8 mouse cellular contexts compared by ENCODE assay signal in the genomic region with DNA sequence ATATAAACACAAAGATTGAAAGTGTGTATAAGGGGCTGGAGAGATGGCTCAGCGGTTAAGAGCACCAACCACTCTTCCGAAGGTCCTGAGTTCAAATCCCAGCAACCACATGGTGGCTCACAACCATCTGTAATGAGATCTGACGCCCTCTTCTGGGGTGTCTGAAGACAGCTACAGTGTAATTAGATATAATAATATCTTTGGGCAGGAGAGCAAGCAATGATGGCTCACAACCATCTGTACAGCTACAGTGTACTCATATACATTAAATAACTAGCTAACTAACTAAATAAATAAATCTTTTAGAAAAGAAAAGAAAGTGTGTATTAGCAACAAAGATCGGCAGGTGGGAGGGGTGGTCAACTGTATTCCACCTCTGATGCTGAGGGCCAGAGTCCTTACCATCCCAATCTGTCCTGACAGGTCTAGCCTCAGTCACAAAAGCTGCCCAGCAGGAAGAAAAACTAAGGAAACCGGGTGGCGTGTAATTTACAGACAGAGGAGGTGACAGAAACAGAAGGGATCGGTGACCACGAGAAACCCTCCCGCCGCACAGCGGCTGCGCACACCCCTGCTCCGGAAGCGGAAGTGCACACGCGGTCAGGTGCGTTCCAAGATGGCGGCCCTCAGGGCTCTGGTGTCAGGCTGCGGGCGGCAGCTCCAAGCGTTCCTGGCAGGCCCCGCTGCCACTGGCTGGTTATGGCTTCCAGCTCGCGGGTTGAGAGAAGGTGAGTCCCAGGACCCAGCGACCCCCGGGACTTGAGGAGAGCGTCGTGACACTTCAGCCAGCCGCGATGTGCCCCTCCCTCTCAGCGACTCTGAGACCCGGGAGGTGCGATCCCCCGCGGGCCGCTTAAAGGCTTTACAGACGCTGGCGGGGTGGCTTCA. TPM values are rescaled to one million over a fixed set of nuclear protein-coding genes. Genes with fewer than 3 reads are reported as not detected.
DNase-seq lines count a peak whose midpoint lies in the region; ATAC-seq lines count a peak whose summit lies in the region.

Gene Mrps18a, plus strand, starts transcription at position 585 of the 888 bp plus-strand sequence.

- peak within 1 kb of the TSS; percentile 75; the same call in 1 of the 2 replicates for H3K27ac ChIP-seq in hindbrain, embryonic 11.5 days (ENCODE audit: low read depth, low read length)

- ATAC-seq in hindbrain, embryonic 11.5 days (ENCODE audit: low FRiP score), result peak; percentile 93

- no peaks in the 10 kb centered on the region for H3K27me3 ChIP-seq in hindbrain, embryonic 11.5 days (ENCODE audit: control insufficient read depth, insufficient read depth, low read length)

- H3K4me3 ChIP-seq in hindbrain, embryonic 11.5 days (ENCODE audit: low read depth, low read length), result peak within 1 kb of the TSS; percentile 73

- peak within 1 kb of the TSS; percentile 68 for H3K9ac ChIP-seq in hindbrain, embryonic 11.5 days (ENCODE audit: low read depth, low read length)

- H3K4me1 ChIP-seq in hindbrain, embryonic 11.5 days (replicated peaks; ENCODE audit: control insufficient read depth, insufficient read depth, low read length), result no peaks in the 10 kb centered on the region

- H3K9me3 ChIP-seq in hindbrain, embryonic 11.5 days (ENCODE audit: control insufficient read depth, low read length), result no peaks in the 10 kb centered on the region

- DNase-seq in MN1 (ENCODE audit: low spot score), result peak; percentile 93
- DNase-seq in cerebellum, adult 9-10 months, result peak; percentile 82
- DNase-seq in frontal cortex, adult 2 months (ENCODE audit: extremely low spot score in 1 of 2, low spot score in 1 of 2), result peak; percentile 64 to 90
- DNase-seq in hindbrain, embryonic 11.5 days (ENCODE audit: low spot score), result peak; percentile 90
- peak; percentile 77 to 85 for DNase-seq in layer of hippocampus, postnatal 14 days (ENCODE audit: low spot score in 2 of 2)
- peak; percentile 85 for DNase-seq in lung, postnatal 14 days
- peak; percentile 75 for DNase-seq in retina, adult 2 months (ENCODE audit: low read depth, low spot score)
- DNase-seq in thymus, postnatal 36 days, result peak; percentile 78 to 81

- H3K36me3 ChIP-seq in hindbrain, embryonic 11.5 days (ENCODE audit: control insufficient read depth, insufficient read depth, low read length), result no peaks in the 10 kb centered on the region

- H3K4me2 ChIP-seq in hindbrain, embryonic 11.5 days (replicated peaks; ENCODE audit: low read depth, low read length), result peak within 1 kb of the TSS; percentile 44

- 7% methylated on average over 36 of the region's 38 CpGs for WGBS in hindbrain, embryonic 11.5 days

RNA-seq across cellular contexts. Expression of gene Mrps18a, which starts in this region (rescaled TPM):
- 94.8 and 106 TPM in 2 replicates for polyA plus RNA-seq in frontal cortex, adult 2 months (2012; rRNA removed)
- 122 and 130 TPM in 2 replicates for polyA plus RNA-seq in hindbrain, embryonic 11.5 days (2014; fragmentation: Nextera tagmentation; extraction: Ambion mirVana)
- 10 to 100 TPM; 77.4 to 79.2 TPM for total RNA-seq in layer of hippocampus, postnatal 14 days (2021)

Comparison
In these comparisons a context has a peak if more than half of its experiments do, and no peak if none do; other contexts are left out.
1. Peak in every context shown above with its lines: DNase-seq, ATAC-seq, H3K4me3 ChIP-seq and H3K27ac ChIP-seq.